Mouse (Mus musculus): ENCODE results near the gene Wfikkn2. TPM values are rescaled to one million over a fixed set of nuclear protein-coding genes. Genes with fewer than 3 reads are reported as not detected.

The Wfikkn2 gene
- polyA plus RNA-seq, 1 experiment from 2014 or later, result 10.2 TPM

DNA sequence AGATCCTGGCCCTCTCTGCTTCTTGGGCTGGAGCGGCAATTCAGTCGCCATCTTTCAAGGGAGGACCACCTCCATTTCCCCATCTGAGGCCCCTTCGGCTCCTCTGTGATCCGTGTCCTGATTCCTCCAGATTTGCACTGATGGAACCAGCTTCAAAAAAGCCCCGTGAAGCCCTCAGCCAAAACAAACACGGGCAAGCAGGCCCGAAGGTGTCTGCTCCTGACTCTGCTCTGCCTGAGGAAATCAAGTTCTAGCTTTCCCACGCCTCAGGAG is 920 bp upstream of the Wfikkn2 start:
- Histone ChIP-seq H3K27ac (ENCODE audit: low read depth, low read length) (peak overlapping the region; percentile 77), H3K4me1 (ENCODE audit: control insufficient read depth, insufficient read depth, low read depth, low read length) (peaks cover 31% of the 10 kb centered on the region), H3K4me2 (ENCODE audit: low read length) (no peak overlapping the region), H3K36me3 (ENCODE audit: control insufficient read depth, insufficient read depth, low read length) (no peaks in the 10 kb centered on the region), H3K4me3 (ENCODE audit: low read length) (no peak overlapping the region), H3K9ac (ENCODE audit: low read depth, low read length) (no peak overlapping the region; the same call in 1 of the 2 replicates), H3K9me3 (ENCODE audit: control insufficient read depth, low read length) (no peaks in the 10 kb centered on the region), H3K27me3 (replicated peaks; ENCODE audit: control insufficient read depth, insufficient read depth, low read length) (no peaks in the 10 kb centered on the region)
- peak; percentile 3; the same call in 1 of the 2 replicates for ATAC-seq
- 70% methylated on average over 8 of the region's 8 CpGs for WGBS

GRCm38 (mm10) chr11:94244385-94244784 is 1.4 kb downstream of the Wfikkn2 start:
- peaks cover 31% of the 10 kb centered on the region for H3K4me1 ChIP-seq (ENCODE audit: control insufficient read depth, insufficient read depth, low read depth, low read length)
- no peak for ATAC-seq
- peak overlapping the region; percentile 21 for H3K27ac ChIP-seq (ENCODE audit: low read depth, low read length)
- H3K27me3 ChIP-seq (replicated peaks; ENCODE audit: control insufficient read depth, insufficient read depth, low read length), result no peaks in the 10 kb centered on the region
- H3K9ac ChIP-seq (ENCODE audit: low read depth, low read length), result no peak overlapping the region
- H3K4me3 ChIP-seq (ENCODE audit: low read length), result no peak overlapping the region
- no peak overlapping the region for H3K4me2 ChIP-seq (ENCODE audit: low read length)
- H3K9me3 ChIP-seq (ENCODE audit: control insufficient read depth, low read length), result no peaks in the 10 kb centered on the region
- 50% methylated on average over 9 of the region's 9 CpGs for WGBS
- no peaks in the 10 kb centered on the region for H3K36me3 ChIP-seq (ENCODE audit: control insufficient read depth, insufficient read depth, low read length)

- H3K4me2 ChIP-seq (ENCODE audit: low read length), result peak overlapping the region; percentile 54
- WGBS, result 34% methylated on average over 15 of the region's 15 CpGs
- H3K9me3 ChIP-seq (ENCODE audit: control insufficient read depth, low read length), result no peaks in the 10 kb centered on the region
- H3K27me3 ChIP-seq (replicated peaks; ENCODE audit: control insufficient read depth, insufficient read depth, low read length), result no peaks in the 10 kb centered on the region
- no peak overlapping the region; the same call in 1 of the 2 replicates for H3K9ac ChIP-seq (ENCODE audit: low read depth, low read length)
- peak overlapping the region; percentile 12; the same call in 1 of the 2 replicates for H3K4me3 ChIP-seq (ENCODE audit: low read length)
- peaks cover 31% of the 10 kb centered on the region for H3K4me1 ChIP-seq (ENCODE audit: control insufficient read depth, insufficient read depth, low read depth, low read length)
- no peaks in the 10 kb centered on the region for H3K36me3 ChIP-seq (ENCODE audit: control insufficient read depth, insufficient read depth, low read length)
- no peak for ATAC-seq
- peak overlapping the region; percentile 64; the same call in 1 of the 2 replicates for H3K27ac ChIP-seq (ENCODE audit: low read depth, low read length)
These were observed 2.2 kb downstream of the Wfikkn2 start for GRCm38 (mm10) chr11:94243422-94244180.

DNA sequence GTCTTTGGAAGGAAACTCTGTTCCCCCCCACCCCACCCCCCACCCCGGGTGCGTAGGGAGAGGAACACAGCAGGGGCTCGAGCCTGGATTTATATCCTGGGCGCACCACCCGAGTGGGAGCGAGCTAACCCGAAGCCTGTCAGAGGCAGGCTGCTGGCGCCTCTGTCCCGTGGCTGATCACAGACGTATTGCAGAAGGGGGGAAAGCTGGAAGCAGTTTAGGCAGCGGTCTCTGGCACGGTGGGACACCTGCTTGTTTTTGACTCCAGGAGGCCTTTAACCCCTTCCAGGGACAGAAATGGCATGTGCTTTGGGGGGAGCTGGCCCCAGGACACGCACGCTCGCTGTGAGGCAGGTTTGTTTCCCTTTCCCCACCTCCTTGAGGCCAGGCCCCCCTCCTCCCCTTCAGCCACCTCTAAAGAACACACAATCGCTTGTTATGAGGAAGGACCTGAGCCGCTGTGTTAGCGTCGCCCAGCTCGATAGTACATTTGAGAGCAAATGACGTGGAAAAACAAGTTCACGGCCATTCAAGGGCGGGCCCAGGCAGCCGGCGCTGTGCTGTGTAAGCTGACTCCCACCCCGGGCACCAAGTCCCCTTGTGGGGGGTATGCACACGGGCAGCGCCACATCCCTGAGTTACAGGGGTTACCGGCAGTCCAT is 2.9 kb downstream of the Wfikkn2 start:
- Histone ChIP-seq H3K9ac (ENCODE audit: low read depth, low read length) (peak overlapping the region; percentile 50), H3K36me3 (ENCODE audit: control insufficient read depth, insufficient read depth, low read length) (no peaks in the 10 kb centered on the region), H3K4me2 (ENCODE audit: low read length) (peak overlapping the region; percentile 54), H3K4me1 (ENCODE audit: control insufficient read depth, insufficient read depth, low read depth, low read length) (peaks cover 31% of the 10 kb centered on the region), H3K27ac (ENCODE audit: low read depth, low read length) (peak overlapping the region; percentile 64), H3K9me3 (ENCODE audit: control insufficient read depth, low read length) (no peaks in the 10 kb centered on the region), H3K4me3 (ENCODE audit: low read length) (peak overlapping the region; percentile 12; the same call in 1 of the 2 replicates), H3K27me3 (replicated peaks; ENCODE audit: control insufficient read depth, insufficient read depth, low read length) (no peaks in the 10 kb centered on the region)
- 6% methylated on average over 29 of the region's 29 CpGs for WGBS
- 0 out of 2 replicates have a peak, but pooled peaks have one; percentile 19 for ATAC-seq

GRCm38 (mm10) chr11:94239706-94240105 is 6.1 kb downstream of the Wfikkn2 start:
- H3K36me3 ChIP-seq (ENCODE audit: control insufficient read depth, insufficient read depth, low read length), result no peaks in the 10 kb centered on the region

DNA sequence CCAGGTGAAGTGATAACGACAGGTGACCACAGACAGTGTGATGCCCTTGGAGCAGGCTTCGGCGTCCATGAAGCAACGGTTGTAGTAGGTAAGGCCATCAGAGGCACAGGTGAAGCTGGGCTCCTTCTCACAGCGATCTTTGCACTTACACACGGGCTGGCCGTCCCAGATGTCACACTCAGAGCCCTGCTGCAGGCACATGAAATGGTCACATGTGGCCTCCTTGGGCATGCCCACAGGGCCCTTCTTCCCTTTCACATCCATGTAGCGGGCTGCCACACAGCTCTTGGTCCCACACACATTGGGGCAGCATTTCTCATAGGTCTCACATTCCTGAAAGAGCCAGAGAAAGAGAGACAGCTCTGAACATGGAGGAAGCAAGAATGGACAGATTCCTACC is 7.0 kb downstream of the Wfikkn2 start:
- H3K4me2 ChIP-seq (ENCODE audit: low read length), result no peak overlapping the region
- H3K27ac ChIP-seq (ENCODE audit: low read depth, low read length), result no peak overlapping the region
- H3K36me3 ChIP-seq (ENCODE audit: control insufficient read depth, insufficient read depth, low read length), result no peaks in the 10 kb centered on the region
- no peaks in the 10 kb centered on the region for H3K9me3 ChIP-seq (ENCODE audit: control insufficient read depth, low read length)
- no peak overlapping the region for H3K4me3 ChIP-seq (ENCODE audit: low read length)
- ATAC-seq, result no peak
- H3K4me1 ChIP-seq (ENCODE audit: control insufficient read depth, insufficient read depth, low read depth, low read length), result peaks cover 18% of the 10 kb centered on the region
- H3K9ac ChIP-seq (ENCODE audit: low read depth, low read length), result no peak overlapping the region
- 96% methylated on average over 8 of the region's 8 CpGs for WGBS
- H3K27me3 ChIP-seq (replicated peaks; ENCODE audit: control insufficient read depth, insufficient read depth, low read length), result no peaks in the 10 kb centered on the region

More at GRCm38 (mm10) chr11:94239706-94240105, 6.1 kb downstream of the Wfikkn2 start:
- WGBS, result 38% methylated on average over 9 of the region's 9 CpGs
- Histone ChIP-seq H3K4me1 (ENCODE audit: control insufficient read depth, insufficient read depth, low read depth, low read length) (peaks cover 20% of the 10 kb centered on the region), H3K9me3 (ENCODE audit: control insufficient read depth, low read length) (no peaks in the 10 kb centered on the region), H3K27ac (ENCODE audit: low read depth, low read length) (no peak overlapping the region), H3K9ac (ENCODE audit: low read depth, low read length) (no peak overlapping the region), H3K27me3 (replicated peaks; ENCODE audit: control insufficient read depth, insufficient read depth, low read length) (no peaks in the 10 kb centered on the region), H3K4me3 (ENCODE audit: low read length) (no peak overlapping the region), H3K4me2 (ENCODE audit: low read length) (no peak overlapping the region)
- 0 out of 2 replicates have a peak, but pooled peaks have one; percentile 30 for ATAC-seq

DNA sequence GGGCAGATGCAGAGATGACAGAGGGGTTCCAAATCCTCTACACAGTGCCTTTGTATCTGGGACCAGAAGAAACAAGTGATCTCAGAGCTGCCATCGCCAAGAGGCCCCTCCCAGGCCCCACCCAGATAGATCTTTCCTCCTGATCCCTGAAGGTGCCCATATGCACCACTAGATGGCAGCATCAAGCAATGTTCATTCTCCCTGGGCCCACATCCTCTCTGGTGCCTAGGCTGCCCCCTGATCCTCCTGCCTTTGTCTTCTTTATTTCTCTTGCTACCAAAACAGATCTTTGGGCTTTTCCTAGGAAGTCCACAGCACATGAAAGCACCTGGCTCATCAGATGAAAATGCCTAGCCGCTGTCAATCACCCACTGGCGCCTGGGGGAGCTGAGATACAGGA is 9.7 kb downstream of the Wfikkn2 start:
- Histone ChIP-seq H3K4me2 (ENCODE audit: low read length) (no peak overlapping the region; the same call in 1 of the 2 replicates), H3K27me3 (replicated peaks; ENCODE audit: control insufficient read depth, insufficient read depth, low read length) (no peaks in the 10 kb centered on the region), H3K4me3 (ENCODE audit: low read length) (no peak overlapping the region), H3K36me3 (ENCODE audit: control insufficient read depth, insufficient read depth, low read length) (no peaks in the 10 kb centered on the region), H3K9me3 (ENCODE audit: control insufficient read depth, low read length) (no peaks in the 10 kb centered on the region), H3K27ac (ENCODE audit: low read depth, low read length) (peak overlapping the region; percentile 60), H3K4me1 (ENCODE audit: control insufficient read depth, insufficient read depth, low read depth, low read length) (peaks cover 3% of the 10 kb centered on the region), H3K9ac (ENCODE audit: low read depth, low read length) (peak overlapping the region; percentile 47)
- 20% methylated on average over 3 of the region's 3 CpGs for WGBS
- peak; percentile 91 for ATAC-seq

GRCm38 (mm10) chr11:94234857-94235256 is 10.9 kb downstream of the Wfikkn2 start:
- Histone ChIP-seq H3K4me3 (ENCODE audit: low read length) (no peak overlapping the region), H3K27ac (ENCODE audit: low read depth, low read length) (no peak overlapping the region), H3K36me3 (ENCODE audit: control insufficient read depth, insufficient read depth, low read length) (no peaks in the 10 kb centered on the region), H3K4me2 (ENCODE audit: low read length) (no peak overlapping the region), H3K4me1 (ENCODE audit: control insufficient read depth, insufficient read depth, low read depth, low read length) (peaks cover 3% of the 10 kb centered on the region), H3K9me3 (ENCODE audit: control insufficient read depth, low read length) (no peaks in the 10 kb centered on the region), H3K27me3 (replicated peaks; ENCODE audit: control insufficient read depth, insufficient read depth, low read length) (no peaks in the 10 kb centered on the region), H3K9ac (ENCODE audit: low read depth, low read length) (no peak overlapping the region)
- no peak for ATAC-seq
- 86% methylated on average over 8 of the region's 8 CpGs for WGBS

DNA sequence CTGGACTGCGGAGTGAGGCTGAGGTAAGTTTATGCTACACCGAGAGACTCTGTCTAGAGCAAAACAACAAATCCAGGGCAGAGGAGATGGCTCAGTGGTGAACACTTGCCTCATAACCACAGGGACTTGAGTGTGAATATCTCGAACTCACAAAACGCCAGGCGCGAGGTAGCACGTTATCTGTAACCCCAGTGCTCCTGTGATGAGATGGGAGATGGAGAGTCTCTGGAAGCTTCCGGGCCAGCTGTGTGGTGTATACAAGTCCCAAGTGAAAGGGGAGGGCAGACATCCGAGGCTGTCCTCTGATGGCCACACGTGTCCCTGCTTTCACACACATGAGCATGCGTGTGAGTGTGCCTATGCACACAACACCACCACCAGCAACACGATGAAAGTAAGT is 11.4 kb downstream of the Wfikkn2 start:
- H3K27ac ChIP-seq (ENCODE audit: low read depth, low read length), result no peak overlapping the region
- no peak overlapping the region for H3K4me3 ChIP-seq (ENCODE audit: low read length)
- no peaks in the 10 kb centered on the region for H3K27me3 ChIP-seq (replicated peaks; ENCODE audit: control insufficient read depth, insufficient read depth, low read length)
- H3K4me2 ChIP-seq (ENCODE audit: low read length), result no peak overlapping the region
- no peaks in the 10 kb centered on the region for H3K36me3 ChIP-seq (ENCODE audit: control insufficient read depth, insufficient read depth, low read length)
- 92% methylated on average over 12 of the region's 12 CpGs for WGBS
- no peak for ATAC-seq
- H3K9me3 ChIP-seq (ENCODE audit: control insufficient read depth, low read length), result no peaks in the 10 kb centered on the region
- no peak overlapping the region for H3K9ac ChIP-seq (ENCODE audit: low read depth, low read length)
- peaks cover 3% of the 10 kb centered on the region for H3K4me1 ChIP-seq (ENCODE audit: control insufficient read depth, insufficient read depth, low read depth, low read length)

All from hindbrain, embryonic 16.5 days (tissue).